Mouse (Mus musculus) lung, embryonic 14.5 days (tissue): Measurements from ENCODE around the gene Palld. TPM values are rescaled to one million over a fixed set of nuclear protein-coding genes. Genes with fewer than 3 reads are reported as not detected.
A peak's percentile ranks its signal among the peaks of the same experiment; 100 is the strongest.

Source experiments
- ATAC-seq: fragments of 200-750 bp; cut with Nextera tagmentation; 2 replicates; pipeline ENCODE4 v1.8.0; 2017; ENCODE audit warnings: mild to moderate bottlenecking, moderate TSS enrichment, moderate library complexity; ENCODE audit not compliant: insufficient read depth
- DNase-seq: peaks from one replicate; pipeline ENCODE4 v3.0.0-alpha.2; 2015
- H3K27ac ChIP-seq: fragments of 300-500 bp; sonication (generic); 2 replicates; pipeline ENCODE4 v1.5.1; 2014; ENCODE audit warnings: low read depth, mild to moderate bottlenecking, moderate library complexity
- H3K27me3 ChIP-seq: fragments of 300-500 bp; sonication (generic); 2 replicates; pipeline ENCODE4 v1.6.1; 2014; ENCODE audit warnings: low read length, control low read depth; ENCODE audit not compliant: insufficient read depth
- H3K36me3 ChIP-seq: fragments of 300-500 bp; sonication (generic); 2 replicates; pipeline ENCODE4 v1.6.1; 2014; ENCODE audit warnings: control low read depth; ENCODE audit not compliant: insufficient read depth
- H3K4me1 ChIP-seq: fragments of 300-500 bp; sonication (generic); 2 replicates; pipeline ENCODE4 v1.6.1; 2014; ENCODE audit warnings: antibody characterized with exemption, control low read depth; ENCODE audit not compliant: insufficient read depth
- H3K4me2 ChIP-seq: fragments of 300-500 bp; sonication (generic); 2 replicates; pipeline ENCODE4 v1.6.1; 2014; ENCODE audit warnings: mild to moderate bottlenecking
- H3K4me3 ChIP-seq: fragments of 300-500 bp; sonication (generic); 2 replicates; pipeline ENCODE4 v1.5.1; 2014; ENCODE audit warnings: low read depth, low read length
- H3K9ac ChIP-seq: fragments of 300-500 bp; sonication (generic); 2 replicates; pipeline ENCODE4 v1.6.1; 2014
- H3K9me3 ChIP-seq: fragments of 300-500 bp; sonication (generic); 2 replicates; pipeline ENCODE4 v1.6.1; 2016; ENCODE audit warnings: low read depth, low read length, control low read depth
- CTCF ChIP-seq: IDR thresholded peaks from 2 replicates; pipeline ENCODE4 v1.5.1; 2016; ENCODE audit warnings: antibody characterized with exemption, low read depth
- WGBS: fragments of 180-500 bp; shearing (Covaris S2); extraction: QIAGEN DNeasy Blood & Tissue Kit; methylation state at CpG from one replicate; pipeline ENCODE4 v1.1.7; 2014; 5-methylcytosine and 5-hydroxymethylcytosine counted together
- polyA plus RNA-seq: library from polyadenylated mRNA; unstranded; fragments of >200 nt; fragmentation: Nextera tagmentation; extraction: Ambion mirVana; gene quantifications from 2 replicates; pipeline ENCODE4 v1.2.1, GENCODE M21; 2014

The Palld gene
- polyA plus RNA-seq, 1 experiment from 2014 or later, result 85.0 TPM

DNA sequence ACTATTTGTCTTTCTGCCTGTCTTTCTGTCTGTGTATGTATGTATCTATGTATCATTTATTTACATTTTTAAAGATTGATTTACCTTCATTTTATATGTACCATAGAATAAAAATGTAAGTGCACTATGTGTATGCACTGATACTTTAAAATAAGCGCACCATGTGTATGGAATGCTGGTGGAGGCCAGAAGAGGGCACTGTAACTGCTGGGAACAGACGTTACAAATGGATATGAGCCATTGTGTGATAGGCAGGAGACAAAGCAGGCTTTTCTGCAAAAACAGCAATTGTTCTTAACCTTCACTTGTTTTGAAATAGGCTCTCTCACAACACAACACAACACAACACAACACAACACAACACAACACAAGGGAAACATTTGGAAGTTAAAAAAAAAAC lies 203.5 kb downstream of the Palld start:
- peak; percentile 60 for TF ChIP-seq CTCF
- 80% methylated on average over 2 of the region's 2 CpGs for WGBS

GRCm38 (mm10) chr8:61697728-61698385 lies 204.6 kb downstream of the Palld start:
- 70% methylated on average over 7 of the region's 7 CpGs for WGBS
- Histone ChIP-seq H3K4me1 (no peaks in the 10 kb centered on the region), H3K4me2 (no peak overlapping the region), H3K4me3 (no peak overlapping the region), H3K27ac (no peak overlapping the region), H3K27me3 (no peaks in the 10 kb centered on the region), H3K9ac (no peak overlapping the region), H3K36me3 (no peaks in the 10 kb centered on the region), H3K9me3 (no peaks in the 10 kb centered on the region)
- ATAC-seq, result peak; percentile 48; the same call in 1 of the 2 replicates
- peak; percentile 35 for DNase-seq
- TF ChIP-seq CTCF, result no peak

More for the DNA sequence above, 203.5 kb downstream of the Palld start:
- no peak overlapping the region for H3K27ac ChIP-seq
- no peaks in the 10 kb centered on the region for H3K36me3 ChIP-seq
- no peak overlapping the region for H3K9ac ChIP-seq
- DNase-seq, result peak; percentile 50
- no peak overlapping the region for H3K4me2 ChIP-seq
- 0 out of 2 replicates have a peak, but pooled peaks cover 2% of the 10 kb centered on the region for H3K4me1 ChIP-seq
- H3K9me3 ChIP-seq, result no peaks in the 10 kb centered on the region
- H3K4me3 ChIP-seq, result no peak overlapping the region
- no peak for ATAC-seq
- no peaks in the 10 kb centered on the region for H3K27me3 ChIP-seq

GRCm38 (mm10) chr8:61696846-61697455 lies 205.5 kb downstream of the Palld start:
- no peak overlapping the region for H3K9ac ChIP-seq
- 77% methylated on average over 2 of the region's 2 CpGs for WGBS
- no peaks in the 10 kb centered on the region for H3K36me3 ChIP-seq
- H3K27me3 ChIP-seq, result no peaks in the 10 kb centered on the region
- no peaks in the 10 kb centered on the region for H3K4me1 ChIP-seq
- no peak overlapping the region for H3K4me3 ChIP-seq
- DNase-seq (no peak), ATAC-seq (no peak)
- no peak for TF ChIP-seq CTCF
- H3K9me3 ChIP-seq, result no peaks in the 10 kb centered on the region
- H3K4me2 ChIP-seq, result no peak overlapping the region
- H3K27ac ChIP-seq, result no peak overlapping the region

GRCm38 (mm10) chr8:61695416-61695815 lies 207.1 kb downstream of the Palld start:
- H3K4me3 ChIP-seq, result no peak overlapping the region
- H3K4me1 ChIP-seq, result no peaks in the 10 kb centered on the region
- H3K27ac ChIP-seq, result no peak overlapping the region
- no peaks in the 10 kb centered on the region for H3K27me3 ChIP-seq
- DNase-seq (no peak), ATAC-seq (no peak)
- 29% methylated on average over 1 of the region's 1 CpGs for WGBS
- H3K9ac ChIP-seq, result no peak overlapping the region
- H3K9me3 ChIP-seq, result no peaks in the 10 kb centered on the region
- no peak overlapping the region for H3K4me2 ChIP-seq
- no peaks in the 10 kb centered on the region for H3K36me3 ChIP-seq
- no peak for TF ChIP-seq CTCF

- Histone ChIP-seq H3K4me2 (no peak overlapping the region), H3K9ac (no peak overlapping the region), H3K9me3 (no peaks in the 10 kb centered on the region), H3K27ac (no peak overlapping the region), H3K27me3 (no peaks in the 10 kb centered on the region), H3K4me3 (no peak overlapping the region), H3K4me1 (no peaks in the 10 kb centered on the region), H3K36me3 (no peaks in the 10 kb centered on the region)
- TF ChIP-seq CTCF, result no peak
- WGBS, result 65% methylated on average over 4 of the region's 4 CpGs
- no peak for ATAC-seq
- no peak for DNase-seq
Observed at GRCm38 (mm10) chr8:61692866-61693265, 209.6 kb downstream of the Palld start.

DNA sequence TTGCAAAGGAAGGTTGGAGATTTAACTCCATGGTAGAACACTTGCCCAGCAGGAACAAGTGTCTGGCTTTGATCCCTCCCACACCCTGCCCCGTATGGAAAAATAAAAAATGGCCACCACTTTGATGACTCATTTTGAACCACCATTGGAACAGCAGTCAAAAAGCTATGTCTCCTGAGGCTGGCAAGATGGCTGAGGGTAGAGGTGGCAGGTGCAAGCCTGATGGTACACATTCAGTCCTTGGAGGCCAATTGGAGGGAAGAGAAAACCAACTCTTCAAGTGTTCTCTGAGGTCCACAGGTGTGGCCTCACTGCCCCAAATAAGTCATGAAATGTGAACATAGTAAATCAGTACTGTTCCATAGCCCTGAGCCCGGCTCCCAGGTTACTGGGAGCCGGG lies 210.4 kb downstream of the Palld start:
- Histone ChIP-seq H3K9ac (no peak overlapping the region), H3K27me3 (no peaks in the 10 kb centered on the region), H3K4me1 (no peaks in the 10 kb centered on the region), H3K4me2 (no peak overlapping the region), H3K4me3 (no peak overlapping the region), H3K36me3 (no peaks in the 10 kb centered on the region), H3K9me3 (no peaks in the 10 kb centered on the region), H3K27ac (no peak overlapping the region)
- WGBS, result 90% methylated on average over 3 of the region's 3 CpGs
- no peak for TF ChIP-seq CTCF
- ATAC-seq (no peak), DNase-seq (no peak)

DNA sequence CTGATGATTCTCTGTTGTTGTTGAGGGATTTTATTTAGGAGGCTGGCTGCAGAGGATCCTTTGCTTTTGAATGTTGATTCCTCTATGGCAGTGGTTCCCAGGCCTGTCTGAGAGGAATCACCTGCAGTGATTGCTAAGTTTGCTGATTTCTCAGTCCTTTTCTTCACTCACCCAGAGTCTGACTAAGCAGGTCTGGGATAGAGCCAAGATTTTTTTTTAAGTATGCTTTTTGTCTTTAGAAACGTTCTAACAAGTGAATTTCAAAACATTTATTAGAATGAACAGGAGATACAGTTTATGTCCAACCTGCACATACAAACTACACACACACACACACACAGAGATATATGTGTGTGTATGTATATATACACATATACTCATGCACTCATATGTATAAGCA lies 211.1 kb downstream of the Palld start:
- 26% methylated on average over 1 of the region's 1 CpGs for WGBS
- H3K4me2 ChIP-seq, result no peak overlapping the region
- no peak overlapping the region for H3K9ac ChIP-seq
- ATAC-seq (no peak), DNase-seq (no peak)
- no peaks in the 10 kb centered on the region for H3K36me3 ChIP-seq
- H3K9me3 ChIP-seq, result no peaks in the 10 kb centered on the region
- TF ChIP-seq CTCF, result no peak
- H3K4me1 ChIP-seq, result no peaks in the 10 kb centered on the region
- H3K27me3 ChIP-seq, result no peaks in the 10 kb centered on the region
- no peak overlapping the region for H3K4me3 ChIP-seq
- no peak overlapping the region for H3K27ac ChIP-seq
